Mouse (Mus musculus) frontal cortex, postnatal 36 days (tissue): ENCODE results near the gene Methig1.

Source experiments
- DNase-seq, 2 experiments: peaks; one replicate each; pipeline ENCODE4 v3.0.0; 2022; ENCODE audit warnings: low spot score in 2 of 2

The Methig1 gene

GRCm38 (mm10) chr15:100423916-100424315 is 71.0 kb downstream of the Methig1 start:
- no peak for DNase-seq

- DNase-seq = no peak
Observed at GRCm38 (mm10) chr15:100424396-100425122, 71.6 kb downstream of the Methig1 start, which contains the start of gene Slc11a2. Gene Slc11a2 (minus strand): TSS chr15:100425072.

- no peak for DNase-seq
Observed at GRCm38 (mm10) chr15:100428296-100428905, 75.5 kb downstream of the Methig1 start.

- no peak for DNase-seq
Observed at GRCm38 (mm10) chr15:100429959-100430565, 77.1 kb downstream of the Methig1 start.

- DNase-seq = no peak
Observed at GRCm38 (mm10) chr15:100433234-100433633, 80.3 kb downstream of the Methig1 start.
